Mouse (Mus musculus) G1E-ER4 (cell line): Measurements from ENCODE around the gene Cchcr1. TPM values are rescaled to one million over a fixed set of nuclear protein-coding genes. Genes with fewer than 3 reads are reported as not detected.

Source experiments
- GATA1 ChIP-seq: IDR thresholded peaks from one replicate; pipeline ENCODE4 v1.8.0; 2012; ENCODE audit warnings: low read length, inconsistent platforms
- polyA plus RNA-seq: library from polyadenylated mRNA; stranded (reverse); fragments of >175 nt; gene quantifications from 2 replicates; pipeline ENCODE4 v1.2.3, GENCODE M21; 2012

Gene Cchcr1
- polyA plus RNA-seq, 1 experiment, result 24.7 TPM

DNA sequence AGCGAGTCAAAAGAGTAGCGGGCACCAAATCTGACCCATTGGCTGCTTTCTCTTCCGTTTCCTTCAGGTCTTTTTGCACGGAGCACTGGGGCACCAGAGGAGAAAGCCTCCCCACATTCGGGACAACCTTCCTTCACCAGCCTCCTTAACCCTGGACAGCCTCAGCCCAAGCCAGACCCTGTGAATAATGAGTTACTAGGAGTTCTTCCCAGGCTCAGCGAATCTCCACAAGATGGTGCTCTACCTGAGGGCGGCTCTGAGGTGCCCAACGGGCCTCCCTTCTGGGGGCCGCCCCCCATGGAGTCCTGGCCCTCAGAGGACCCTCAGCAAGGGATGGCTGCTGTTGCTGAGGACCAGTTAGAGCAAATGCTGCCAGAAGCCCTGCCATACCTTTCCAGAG is 50.9 kb downstream of the Cchcr1 start:
- no peak for TF ChIP-seq GATA1

DNA sequence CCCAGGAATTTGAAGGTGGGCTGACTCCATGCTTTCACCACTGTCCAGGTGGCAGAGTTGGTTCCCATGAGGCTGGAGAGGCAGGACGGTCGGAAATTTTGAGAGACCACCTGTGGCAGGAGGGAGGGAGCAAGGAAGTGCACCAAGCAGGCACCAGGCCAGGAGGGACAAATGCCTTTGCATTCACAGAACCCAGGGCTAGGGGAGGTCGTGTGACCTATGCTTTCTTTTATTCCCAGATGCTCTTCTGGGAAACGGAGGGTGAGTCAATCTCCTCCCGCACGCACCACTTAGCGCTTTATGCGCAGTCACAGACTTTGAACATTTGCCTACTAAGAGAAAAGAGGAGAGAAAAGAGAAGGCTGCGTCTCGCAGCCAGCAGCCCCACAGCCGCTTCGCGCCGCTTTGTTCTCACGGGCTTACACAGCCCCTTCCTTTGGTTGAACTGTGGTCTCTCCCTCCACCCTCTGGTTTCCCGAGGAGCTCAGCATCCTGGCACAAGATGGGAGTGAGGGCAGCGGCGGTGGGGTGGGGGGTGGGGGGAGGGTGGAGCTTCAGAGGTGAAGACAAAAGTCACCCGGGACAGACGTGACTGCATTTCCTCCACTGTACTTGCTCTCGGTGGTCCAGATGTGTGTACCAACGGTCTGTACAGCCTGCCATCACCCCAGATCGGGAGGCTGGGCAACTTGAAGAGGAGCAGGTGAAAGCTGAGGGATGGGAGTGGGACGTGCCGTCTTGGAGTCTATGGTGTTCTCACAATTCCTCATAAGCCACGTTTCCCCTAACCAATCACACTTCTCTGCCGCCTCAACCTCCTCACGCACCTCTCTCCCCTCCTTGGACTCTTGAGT is 52.4 kb downstream of the Cchcr1 start:
- no peak for TF ChIP-seq GATA1

DNA sequence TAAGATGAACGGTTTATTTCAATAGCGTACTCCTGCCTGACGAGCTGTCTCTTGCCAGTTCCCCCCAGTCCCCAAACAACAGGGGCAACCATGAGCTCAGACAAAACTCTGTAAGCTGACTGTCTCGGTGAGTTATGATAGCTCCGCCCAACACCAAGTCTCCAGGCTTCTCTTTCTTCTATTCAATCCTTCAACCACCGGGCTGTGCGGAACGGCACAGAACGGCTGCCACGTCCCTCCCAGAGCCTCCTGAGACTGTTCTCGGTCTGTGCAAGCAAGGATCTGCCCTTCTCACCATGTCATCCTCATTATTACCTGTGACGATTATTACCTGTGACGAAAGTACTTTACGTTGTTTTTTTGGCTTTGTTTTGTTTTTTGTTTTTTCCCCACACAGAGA is 53.9 kb downstream of the Cchcr1 start:
- TF ChIP-seq GATA1, result no peak

DNA sequence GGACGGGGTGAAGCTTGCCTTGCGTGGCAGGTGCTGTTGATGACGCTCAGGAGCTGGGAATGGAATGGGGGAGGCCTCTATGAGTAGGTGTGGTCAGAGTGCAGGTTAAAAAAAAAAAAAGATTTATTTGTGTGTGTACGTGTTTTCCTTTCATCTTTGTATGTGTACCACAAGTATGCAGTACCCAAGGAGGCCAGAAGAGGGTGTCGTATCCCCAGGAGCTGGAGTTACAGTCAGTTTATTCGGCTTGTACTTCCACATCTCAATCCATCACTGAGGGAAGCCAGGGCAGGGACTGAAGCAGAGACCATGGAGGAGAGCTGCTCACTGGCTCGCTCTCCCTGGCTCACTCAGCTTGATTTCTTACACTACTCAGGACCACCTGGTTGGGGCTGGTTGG is 54.6 kb downstream of the Cchcr1 start:
- TF ChIP-seq GATA1, result no peak

DNA sequence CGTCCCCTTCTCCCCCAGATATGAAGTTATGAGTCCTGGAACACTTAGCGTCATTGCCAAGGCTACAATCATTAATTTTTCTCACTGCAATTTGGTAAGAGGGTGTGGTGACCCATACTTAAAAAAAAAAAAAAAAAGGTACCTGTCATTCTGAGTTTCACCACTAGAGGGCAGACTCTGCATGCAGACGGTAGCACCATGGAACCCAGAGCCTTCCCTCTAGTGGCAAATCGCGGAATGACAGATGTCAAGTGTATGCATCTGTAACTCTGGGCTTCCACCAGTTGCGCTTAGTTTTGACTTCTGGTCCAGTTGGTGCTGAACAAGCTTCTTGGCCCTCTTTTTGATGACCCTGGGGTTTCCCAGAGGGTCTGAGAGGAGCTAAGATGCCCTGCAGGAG is 61.3 kb downstream of the Cchcr1 start:
- TF ChIP-seq GATA1, result no peak

Other genes starting within 250 kb of the Cchcr1 start
- gene H2-Q1, start 196.7 kb upstream of the Cchcr1 start, polyA plus RNA-seq, result not detected in 2 replicates
- not detected in 2 replicates for gene H2-Q2, start 174.9 kb upstream of the Cchcr1 start, polyA plus RNA-seq
- gene H2-Q4, start 137.5 kb upstream of the Cchcr1 start, polyA plus RNA-seq, result not detected in 2 replicates
- gene H2-Q6, start 92.2 kb upstream of the Cchcr1 start, polyA plus RNA-seq, result not detected in 2 replicates
- not detected in 2 replicates for gene H2-Q7, start 77.9 kb upstream of the Cchcr1 start, polyA plus RNA-seq
- gene H2-Q10, start 47.0 kb upstream of the Cchcr1 start, polyA plus RNA-seq, result not detected in 2 replicates
- not detected in 2 replicates for gene Pou5f1, start 11.1 kb upstream of the Cchcr1 start, polyA plus RNA-seq
- gene Tcf19, start 276 bp upstream of the Cchcr1 start, polyA plus RNA-seq, result 66.4 and 70.1 TPM in 2 replicates
- gene Psors1c2, start 16.1 kb downstream of the Cchcr1 start, polyA plus RNA-seq, result 0.76 and 0.77 TPM in 2 replicates
- not detected in 2 replicates for gene Cdsn, start 35.0 kb downstream of the Cchcr1 start, polyA plus RNA-seq
- not detected in 2 replicates for gene 2300002M23Rik, start 50.4 kb downstream of the Cchcr1 start, polyA plus RNA-seq
- not detected in 2 replicates for gene Sfta2, start 84.4 kb downstream of the Cchcr1 start, polyA plus RNA-seq
- not detected in 2 replicates for gene Gm9573, start 109.5 kb downstream of the Cchcr1 start, polyA plus RNA-seq
- gene Mucl3, start 126.6 kb downstream of the Cchcr1 start, polyA plus RNA-seq, result not detected in 2 replicates
- gene Vars2, start 150.5 kb downstream of the Cchcr1 start, polyA plus RNA-seq, result 100 and 135 TPM in 2 replicates
- 20.1 and 28.1 TPM in 2 replicates for gene Gtf2h4, start 156.6 kb downstream of the Cchcr1 start, polyA plus RNA-seq
- 0.02 and 0.03 TPM in 2 replicates for gene Ddr1, start 187.5 kb downstream of the Cchcr1 start, polyA plus RNA-seq